Mouse (Mus musculus): ENCODE results near the gene Rbm11. TPM values are rescaled to one million over a fixed set of nuclear protein-coding genes. Genes with fewer than 3 reads are reported as not detected.
A peak's percentile ranks its signal among the peaks of the same experiment; 100 is the strongest.

The Rbm11 gene
- under 1 TPM in 1 of 2 experiments, not detected in 1; 0.08 TPM for total RNA-seq (2021)
- long read RNA-seq, experiment 1 = 0 reads
- long read RNA-seq, experiment 2 = 0 reads

DNA sequence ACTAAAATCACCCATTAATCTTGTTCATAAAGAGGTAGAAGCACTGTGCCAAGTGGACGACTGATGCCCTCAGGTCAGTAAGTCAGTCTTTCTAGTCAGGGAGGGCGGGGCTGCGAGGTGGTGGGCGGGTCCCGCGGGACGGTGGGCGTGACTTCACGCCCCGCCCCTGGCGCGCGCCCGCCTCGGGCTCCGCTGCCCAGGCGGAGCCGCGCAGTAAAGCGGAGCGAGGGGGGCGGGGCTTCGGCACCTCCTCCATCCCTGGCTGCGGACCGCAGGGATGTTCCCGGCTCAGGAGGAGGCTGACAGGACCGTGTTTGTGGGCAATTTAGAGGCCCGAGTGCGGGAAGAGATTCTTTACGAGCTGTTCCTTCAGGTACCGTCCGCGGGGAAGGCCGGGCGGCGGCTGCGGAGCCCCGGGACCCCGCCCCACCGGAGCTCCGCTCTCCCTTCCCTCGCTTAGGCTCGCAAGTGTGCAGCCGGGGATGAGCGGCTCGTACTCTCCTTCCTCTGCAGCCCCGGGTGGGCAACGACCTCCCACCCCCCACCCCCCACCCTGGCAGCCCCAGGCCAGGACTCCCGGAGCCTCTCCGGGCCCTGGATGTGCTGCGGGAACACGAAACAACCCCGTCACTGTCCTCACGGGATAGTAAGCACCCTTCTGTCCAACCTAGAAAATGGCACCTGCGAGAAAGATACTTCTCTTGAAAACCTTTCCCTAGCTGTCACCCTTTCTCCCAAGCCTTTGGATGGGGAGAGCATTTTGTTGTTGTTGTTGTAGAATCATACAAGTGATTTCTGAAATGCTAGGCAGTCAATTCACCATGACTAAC is at the start of gene Rbm11:
TSS of gene Rbm11 (plus strand) at position 174 of the 830 bp plus-strand sequence.
- intact Hi-C loops (cut with DNase I; ENCODE audit: low total_unique reads) = no loop called here
- DNase-seq = peak; percentile 70

DNA sequence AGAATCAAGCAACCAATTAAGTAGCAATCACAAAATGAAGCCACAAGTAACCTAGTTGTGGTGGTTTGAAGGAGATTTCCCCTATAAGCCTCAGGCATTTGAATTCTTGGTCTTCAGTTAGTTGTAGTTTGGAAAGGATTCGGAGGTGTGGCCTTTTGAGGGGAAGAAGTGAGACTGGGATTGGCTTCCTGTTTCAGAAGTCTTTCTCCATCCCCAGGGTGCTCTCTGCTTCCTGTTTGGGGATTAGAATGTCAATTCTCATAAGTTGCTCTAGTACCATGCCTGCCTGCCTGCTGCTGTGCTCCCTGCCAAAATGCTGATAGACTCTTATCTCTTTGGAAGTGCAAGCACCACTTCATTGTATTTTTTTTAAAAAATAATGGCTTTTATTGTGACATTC is 47.3 kb upstream of the Rbm11 start:
- intact Hi-C loops (cut with DNase I; ENCODE audit: low total_unique reads) = no loop called here
- DNase-seq = no peak

DNA sequence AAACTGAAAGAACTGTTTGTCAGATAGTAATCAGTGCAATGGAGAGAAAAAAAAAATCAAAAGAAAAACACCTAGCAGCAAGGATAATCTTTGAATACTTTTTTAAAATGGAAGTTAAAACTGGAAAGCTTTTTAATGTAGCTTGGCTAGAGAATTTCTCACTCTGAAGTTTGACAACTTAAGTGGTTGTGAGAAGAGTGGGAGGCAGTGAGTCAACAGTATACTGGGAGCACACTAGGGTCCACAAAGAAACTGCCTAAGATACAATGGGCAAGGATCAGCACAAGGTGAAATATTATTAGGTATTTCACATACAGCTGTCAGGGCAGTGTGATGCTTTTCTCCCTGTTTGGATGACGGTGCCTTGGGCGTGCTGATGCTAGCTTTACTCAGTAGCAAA is 29.7 kb upstream of the Rbm11 start:
- intact Hi-C loops (cut with DNase I; ENCODE audit: low total_unique reads) = no loop called here
- no peak for DNase-seq

DNA sequence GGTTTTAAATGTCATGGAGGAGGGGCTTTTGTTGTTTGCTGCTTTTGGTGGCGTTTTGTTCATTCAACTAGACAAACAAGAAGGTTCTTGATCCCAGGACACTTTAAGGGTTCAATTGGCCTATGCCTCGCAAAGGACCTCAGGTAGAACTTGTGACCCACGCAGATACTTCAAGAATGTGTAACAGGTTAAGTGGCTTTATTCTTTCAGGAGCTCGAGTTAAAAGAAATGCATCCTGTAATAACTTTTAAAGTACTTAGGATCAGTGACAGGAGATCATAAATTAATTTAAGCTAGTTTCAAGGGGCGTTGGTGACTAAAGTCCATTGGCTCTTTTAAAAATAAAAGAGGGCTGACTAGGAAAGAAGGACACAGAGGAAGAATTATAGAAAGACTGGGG is 10.4 kb upstream of the Rbm11 start:
- no peak for DNase-seq
- intact Hi-C loops (cut with DNase I; ENCODE audit: low total_unique reads) = no loop called here

DNA sequence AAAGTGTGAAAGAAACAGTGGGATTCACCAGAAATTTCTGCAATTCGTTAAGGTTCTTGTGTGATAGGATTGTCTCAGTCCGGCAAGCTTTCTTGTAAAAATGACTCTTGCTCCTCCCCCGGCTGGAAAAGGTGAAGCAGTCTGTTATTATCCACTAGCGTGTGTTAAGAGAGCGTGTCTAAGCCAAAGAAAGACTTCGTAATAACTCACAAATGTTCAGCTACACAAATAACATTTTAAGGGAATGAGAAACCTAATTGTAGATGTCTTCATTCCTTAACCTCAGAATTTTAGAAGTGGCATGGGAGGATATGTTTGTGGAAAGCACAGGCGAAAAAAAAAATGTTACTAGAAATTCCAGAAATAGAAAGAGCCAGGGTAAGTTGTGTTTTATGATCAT is 6.7 kb upstream of the Rbm11 start, which contains the start of gene Lipi:
TSS of gene Lipi (minus strand) at position 101 of the 400 bp plus-strand sequence.
- no peak for DNase-seq
- intact Hi-C loops (cut with DNase I; ENCODE audit: low total_unique reads) = no loop called here

DNA sequence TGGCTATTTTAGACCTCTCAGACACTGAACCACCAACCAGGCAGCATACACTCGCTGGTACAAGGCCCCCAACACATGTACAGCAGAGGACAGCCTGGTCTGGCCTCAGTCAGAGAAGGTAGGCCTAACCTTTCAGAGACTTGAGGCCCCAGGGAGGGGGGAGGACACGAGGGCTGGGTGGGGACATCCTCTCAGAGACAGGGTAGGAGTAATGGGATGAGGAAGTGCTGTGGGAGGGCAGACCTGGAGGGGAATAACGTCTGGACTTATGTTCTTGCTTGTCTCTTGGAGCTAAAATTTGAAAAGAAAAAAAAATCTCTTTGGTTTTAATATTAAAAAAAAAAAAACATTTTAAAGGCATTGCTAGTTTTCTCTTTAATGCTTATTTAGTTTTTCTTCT is 6.2 kb upstream of the Rbm11 start:
- intact Hi-C loops (cut with DNase I; ENCODE audit: low total_unique reads) = no loop called here
- no peak for DNase-seq

DNA sequence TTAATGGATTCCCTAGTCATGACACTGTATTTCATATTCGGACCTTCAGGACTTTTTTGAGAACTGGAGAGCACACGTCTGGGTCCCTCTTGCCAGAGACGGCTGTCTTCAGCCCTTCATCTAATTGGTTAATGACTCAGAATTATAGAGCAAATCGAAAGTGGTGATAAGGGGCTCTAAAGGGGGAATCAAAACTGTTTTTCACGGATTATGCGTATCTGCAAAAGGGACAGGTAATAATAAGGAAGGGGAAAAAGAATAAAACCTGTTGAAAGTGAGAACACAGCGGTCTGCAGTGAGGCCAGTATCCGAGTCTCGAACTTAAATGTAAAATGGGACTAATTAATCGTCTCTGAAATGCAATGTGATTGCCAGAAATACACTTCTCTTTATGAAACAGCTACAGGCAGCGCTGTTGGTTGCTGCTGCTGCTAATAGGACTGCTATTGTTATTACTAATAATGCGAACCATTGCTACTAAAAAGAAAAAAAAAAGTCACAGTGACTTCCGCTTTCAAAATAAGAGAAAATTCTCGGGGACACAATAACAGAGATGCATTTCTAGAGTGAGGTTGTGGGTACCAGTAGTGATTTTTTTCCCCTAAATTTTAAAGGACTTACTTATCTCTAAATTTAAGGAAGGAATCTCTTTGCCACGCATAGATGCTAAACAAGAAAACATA is 998 bp downstream of the Rbm11 start:
- intact Hi-C loops (cut with DNase I; ENCODE audit: low total_unique reads) = no loop called here
- no peak for DNase-seq

DNA sequence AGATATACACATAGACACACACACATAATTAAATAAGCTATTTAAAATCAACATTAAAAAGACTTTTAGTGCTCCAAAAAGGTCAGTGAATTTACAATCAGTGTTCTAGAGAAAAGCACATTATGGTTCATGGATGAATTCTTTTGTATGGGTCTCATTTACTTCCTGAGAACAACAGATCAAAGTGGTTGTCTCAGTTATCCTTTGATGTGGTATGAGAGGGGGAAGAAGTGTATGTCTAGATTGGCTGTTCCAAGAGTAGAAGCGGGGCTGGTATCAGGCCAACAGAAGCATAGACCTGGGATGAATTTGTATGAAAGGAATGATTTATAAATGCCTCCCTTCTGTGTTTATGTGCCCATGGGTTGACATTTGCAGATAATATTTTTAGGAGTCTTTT is 13.8 kb downstream of the Rbm11 start:
- DNase-seq = no peak
- intact Hi-C loops (cut with DNase I; ENCODE audit: low total_unique reads) = no loop called here

DNA sequence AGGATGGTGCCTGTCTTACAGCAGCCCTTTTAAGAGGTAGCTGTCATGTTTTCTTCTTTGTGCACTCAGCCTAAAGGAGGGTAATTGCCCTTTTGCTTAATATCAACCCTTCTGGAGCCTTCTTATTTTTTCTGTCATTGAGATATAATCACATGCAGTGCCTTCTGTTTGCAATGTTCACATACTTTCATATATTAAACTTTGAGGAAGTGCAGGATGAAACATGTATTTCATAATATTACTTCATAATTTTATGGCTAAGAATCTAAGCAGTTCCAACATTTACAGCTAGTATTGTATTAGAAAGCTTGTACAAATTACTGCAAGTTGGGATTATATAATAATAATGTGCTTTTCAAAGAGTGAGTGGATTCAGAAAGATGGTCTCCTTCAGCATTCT is 19.9 kb downstream of the Rbm11 start:
- DNase-seq = no peak
- intact Hi-C loops (cut with DNase I; ENCODE audit: low total_unique reads) = loop anchor here (10.0 kb wide), 1 partner anchor 1292 kb away; no protein-coding TSS in a partner anchor

DNA sequence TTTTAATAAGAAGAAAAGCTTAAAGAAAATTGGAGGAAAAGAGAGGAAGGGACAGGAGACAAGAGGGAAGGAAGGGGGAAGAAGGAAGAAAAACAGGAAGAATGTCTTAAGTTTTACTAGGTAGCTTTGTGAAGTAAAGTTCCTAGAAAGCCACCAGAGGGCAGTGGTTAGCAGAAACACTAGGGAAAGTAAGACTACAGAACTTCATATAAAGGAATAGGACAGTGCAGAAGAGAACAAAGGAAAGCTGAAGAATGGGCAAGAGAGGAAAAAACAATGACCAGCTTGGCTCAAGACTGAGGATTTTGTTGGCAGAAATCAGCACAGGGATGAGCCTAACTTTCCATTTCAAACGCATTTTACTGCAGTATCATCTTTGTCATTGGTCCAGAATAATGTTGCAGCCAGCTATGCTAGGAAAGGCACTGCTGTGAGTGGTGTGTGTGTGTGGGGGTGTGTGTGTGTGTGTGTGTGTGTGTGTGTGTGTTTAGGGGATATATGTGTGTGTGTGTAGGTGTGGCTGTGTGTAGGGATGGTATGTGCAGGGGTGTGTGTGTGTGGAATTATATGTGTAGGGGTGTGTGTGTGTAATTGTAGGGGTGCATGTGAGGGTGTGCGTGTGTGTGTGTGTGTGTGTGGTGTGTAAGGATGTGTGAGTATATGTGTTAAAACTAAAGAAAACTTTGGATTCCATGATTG is 25.2 kb downstream of the Rbm11 start:
- no peak for DNase-seq
- intact Hi-C loops (cut with DNase I; ENCODE audit: low total_unique reads) = loop anchor here (10.0 kb wide), 1 partner anchor 1287 kb away; no protein-coding TSS in a partner anchor

DNA sequence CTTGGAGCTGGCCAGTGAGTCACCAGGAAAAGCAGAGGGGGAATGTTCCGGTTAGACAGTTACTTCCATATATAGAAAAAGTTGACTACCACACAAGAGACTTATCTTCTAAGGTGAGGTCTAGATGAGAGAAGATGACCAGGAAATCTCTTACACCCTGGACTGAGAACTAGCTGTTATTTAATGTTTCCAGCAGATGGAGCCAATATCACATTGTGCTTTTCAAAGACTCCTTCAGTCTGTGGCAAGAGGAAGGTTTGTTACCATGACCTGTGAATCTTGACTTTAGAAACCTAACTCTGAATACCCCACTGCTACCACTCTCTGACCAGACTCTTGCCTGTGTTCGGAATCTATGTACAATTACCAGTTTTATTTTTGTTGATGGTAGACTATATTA is 35.2 kb downstream of the Rbm11 start:
- no peak for DNase-seq
- intact Hi-C loops (cut with DNase I; ENCODE audit: low total_unique reads) = no loop called here

Other genes starting within 250 kb of the Rbm11 start
- not detected for gene Lipi, start 6.8 kb upstream of the Rbm11 start, total RNA-seq (2021)
- gene Hspa13, start 174.3 kb downstream of the Rbm11 start, total RNA-seq (2021) = 10 to 100 TPM in 1 of 2 experiments, 1 to 10 TPM in 1; 8.5 to 10.3 TPM

All from gastrocnemius, postnatal 14 days (tissue).